Mouse (Mus musculus): ENCODE measurements around the gene Trim9. TPM values are rescaled to one million over a fixed set of nuclear protein-coding genes. Genes with fewer than 3 reads are reported as not detected.
A peak's percentile ranks its signal among the peaks of the same experiment; 100 is the strongest.

The Trim9 gene
- total RNA-seq, 2 experiments from 2014 or later, result 0.18 to 0.21 TPM

GRCm38 (mm10) chr12:70267314-70267713 lies 80.1 kb downstream of the Trim9 start:
- intact Hi-C loops (cut with DNase I; ENCODE audit: low total_unique reads), result no loop called here
- DNase-seq, result no peak

- intact Hi-C loops (cut with DNase I; ENCODE audit: low total_unique reads), result no loop called here
- no peak for DNase-seq
These were observed 80.9 kb downstream of the Trim9 start for GRCm38 (mm10) chr12:70266494-70266931.

- intact Hi-C loops (cut with DNase I; ENCODE audit: low total_unique reads), result no loop called here
- DNase-seq, result no peak
These were observed 83.7 kb downstream of the Trim9 start for GRCm38 (mm10) chr12:70263721-70264120.

GRCm38 (mm10) chr12:70262271-70262953 lies 85.0 kb downstream of the Trim9 start:
- DNase-seq, result no peak
- intact Hi-C loops (cut with DNase I; ENCODE audit: low total_unique reads), result no loop called here

- DNase-seq, result no peak
- intact Hi-C loops (cut with DNase I; ENCODE audit: low total_unique reads), result no loop called here
These were observed 96.1 kb downstream of the Trim9 start for GRCm38 (mm10) chr12:70251210-70251884.

- intact Hi-C loops (cut with DNase I; ENCODE audit: low total_unique reads), result no loop called here
- no peak for DNase-seq
These were observed 97.7 kb downstream of the Trim9 start for GRCm38 (mm10) chr12:70249616-70250157.

- DNase-seq, result no peak
- intact Hi-C loops (cut with DNase I; ENCODE audit: low total_unique reads), result no loop called here
These were observed 99.5 kb downstream of the Trim9 start for GRCm38 (mm10) chr12:70247683-70248474.

- no peak for DNase-seq
- intact Hi-C loops (cut with DNase I; ENCODE audit: low total_unique reads), result no loop called here
These were observed 104.9 kb downstream of the Trim9 start for GRCm38 (mm10) chr12:70242550-70242949.

- no peak for DNase-seq
- intact Hi-C loops (cut with DNase I; ENCODE audit: low total_unique reads), result loop anchor here (5.0 kb wide), 1 partner anchor 193 kb away; no protein-coding TSS in a partner anchor
These were observed 107.7 kb downstream of the Trim9 start for GRCm38 (mm10) chr12:70239741-70240140.

GRCm38 (mm10) chr12:70238604-70239003 lies 108.8 kb downstream of the Trim9 start:
- intact Hi-C loops (cut with DNase I; ENCODE audit: low total_unique reads), result loop anchor here (5.0 kb wide), 1 partner anchor 194 kb away; no protein-coding TSS in a partner anchor
- no peak for DNase-seq

- intact Hi-C loops (cut with DNase I; ENCODE audit: low total_unique reads), result loop anchor here (5.0 kb wide), 1 partner anchor 197 kb away; no protein-coding TSS in a partner anchor
- peak; percentile 63 for DNase-seq
These were observed 112.4 kb downstream of the Trim9 start for GRCm38 (mm10) chr12:70234938-70235484.

- DNase-seq, result peak; percentile 20
- intact Hi-C loops (cut with DNase I; ENCODE audit: low total_unique reads), result no loop called here
These were observed 113.0 kb downstream of the Trim9 start for GRCm38 (mm10) chr12:70234411-70234810.

- intact Hi-C loops (cut with DNase I; ENCODE audit: low total_unique reads), result no loop called here
- no peak for DNase-seq
These were observed 113.6 kb downstream of the Trim9 start for GRCm38 (mm10) chr12:70233637-70234315.

GRCm38 (mm10) chr12:70232020-70232544 lies 115.3 kb downstream of the Trim9 start:
- DNase-seq, result no peak
- intact Hi-C loops (cut with DNase I; ENCODE audit: low total_unique reads), result no loop called here

GRCm38 (mm10) chr12:70231294-70231693 lies 116.1 kb downstream of the Trim9 start, which contains the start of gene Pygl:
Gene Pygl (minus strand): TSS chr12:70231488.
- intact Hi-C loops (cut with DNase I; ENCODE audit: low total_unique reads), result no loop called here
- no peak for DNase-seq

- no peak for DNase-seq
- intact Hi-C loops (cut with DNase I; ENCODE audit: low total_unique reads), result no loop called here
These were observed 119.3 kb downstream of the Trim9 start for GRCm38 (mm10) chr12:70228155-70228554.

- DNase-seq, result peak; percentile 80
- intact Hi-C loops (cut with DNase I; ENCODE audit: low total_unique reads), result no loop called here
These were observed 120.1 kb downstream of the Trim9 start for GRCm38 (mm10) chr12:70227121-70227932.

GRCm38 (mm10) chr12:70226655-70227054 lies 120.8 kb downstream of the Trim9 start:
- intact Hi-C loops (cut with DNase I; ENCODE audit: low total_unique reads), result no loop called here
- no peak for DNase-seq
